Mouse (Mus musculus) ES-CJ7 (cell line): ENCODE data around the gene Slc22a20.

Experiments
- DNase-seq: peaks from one replicate; pipeline ENCODE4 v3.0.0; 2011; ENCODE audit warnings: low read depth, low spot score

Slc22a20 gene

DNA sequence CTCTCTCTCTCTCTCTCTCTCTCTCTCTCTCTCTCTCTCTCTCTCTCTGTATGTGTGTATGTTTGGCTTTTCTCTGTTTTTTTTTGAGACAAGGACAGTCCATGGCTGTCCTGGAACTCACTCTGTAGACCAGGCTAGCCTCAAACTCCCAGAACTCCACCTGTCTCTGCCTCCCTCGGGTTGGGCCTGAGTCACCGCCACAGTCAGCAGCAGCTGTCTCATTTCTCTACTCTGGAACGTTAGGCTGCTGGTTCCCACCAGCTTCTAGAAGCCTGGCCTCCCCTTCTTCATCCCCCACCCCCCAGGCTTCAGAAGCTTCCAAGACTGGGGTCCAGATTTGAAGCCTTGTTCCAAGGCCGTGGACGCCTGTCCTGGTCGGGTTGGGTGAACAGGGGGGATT, 3.6 kb upstream of the Slc22a20 start:
- no peak for DNase-seq

GRCm38 (mm10) chr19:5988815-5989452, 3.0 kb upstream of the Slc22a20 start:
- DNase-seq, result peak; percentile 46

GRCm38 (mm10) chr19:5988027-5988814, 2.3 kb upstream of the Slc22a20 start:
- no peak for DNase-seq

GRCm38 (mm10) chr19:5980477-5980876, 5.5 kb downstream of the Slc22a20 start:
- DNase-seq, result no peak

GRCm38 (mm10) chr19:5977717-5978116, 8.2 kb downstream of the Slc22a20 start:
- no peak for DNase-seq

GRCm38 (mm10) chr19:5975676-5976075, 10.3 kb downstream of the Slc22a20 start:
- DNase-seq, result no peak

DNA sequence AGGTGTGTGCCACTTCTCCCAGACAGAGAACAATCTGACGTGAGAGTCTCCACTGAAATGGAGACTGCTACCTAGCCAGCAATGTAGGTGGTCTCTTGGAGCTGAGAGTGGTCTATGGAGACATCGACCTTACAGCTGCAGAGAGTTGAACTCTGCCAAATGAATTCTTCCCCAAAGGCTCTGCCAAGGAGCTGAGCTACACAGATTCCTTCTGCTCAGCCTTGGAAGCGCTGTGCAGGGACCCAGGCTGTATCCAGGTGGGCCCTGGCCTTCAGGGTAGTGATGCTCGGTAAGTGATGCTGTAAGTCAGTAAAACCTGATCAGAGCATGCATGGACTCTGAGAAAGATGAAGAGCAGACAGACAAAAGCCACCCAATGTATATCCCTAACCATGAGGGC, 10.8 kb downstream of the Slc22a20 start:
- DNase-seq, result no peak

- no peak for DNase-seq
Measured at GRCm38 (mm10) chr19:5967664-5968063, 18.3 kb downstream of the Slc22a20 start.

- peak; percentile 43 for DNase-seq
Measured at GRCm38 (mm10) chr19:5966786-5967185, 19.2 kb downstream of the Slc22a20 start.

- DNase-seq, result no peak
Measured at GRCm38 (mm10) chr19:5965910-5966309, 20.0 kb downstream of the Slc22a20 start.

GRCm38 (mm10) chr19:5965280-5965679, 20.7 kb downstream of the Slc22a20 start:
- DNase-seq, result peak; percentile 83

DNA sequence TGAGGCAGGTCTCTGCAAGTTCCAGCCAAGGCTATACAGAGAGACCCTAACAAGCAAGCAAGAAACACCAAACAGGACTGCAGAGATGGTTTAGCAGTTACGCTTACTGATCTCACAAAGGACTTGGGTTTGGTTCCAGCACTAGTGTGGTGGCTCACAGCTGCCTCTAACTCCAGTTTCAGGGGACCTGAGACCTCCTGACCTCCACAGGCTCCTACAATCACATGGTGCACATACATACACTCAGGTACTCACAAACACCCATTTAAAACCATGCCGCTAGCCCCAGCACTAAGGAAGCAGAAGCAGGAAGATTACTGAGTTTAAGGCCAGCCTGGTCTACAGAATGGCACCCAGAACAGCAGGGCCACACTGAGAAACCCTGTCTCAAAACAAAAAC, 21.1 kb downstream of the Slc22a20 start:
- no peak for DNase-seq

GRCm38 (mm10) chr19:5963883-5964562, 21.9 kb downstream of the Slc22a20 start, which contains the start of gene Pola2:
TSS of gene Pola2 (minus strand) at chr19:5964202.
- peak; percentile 89 for DNase-seq

DNA sequence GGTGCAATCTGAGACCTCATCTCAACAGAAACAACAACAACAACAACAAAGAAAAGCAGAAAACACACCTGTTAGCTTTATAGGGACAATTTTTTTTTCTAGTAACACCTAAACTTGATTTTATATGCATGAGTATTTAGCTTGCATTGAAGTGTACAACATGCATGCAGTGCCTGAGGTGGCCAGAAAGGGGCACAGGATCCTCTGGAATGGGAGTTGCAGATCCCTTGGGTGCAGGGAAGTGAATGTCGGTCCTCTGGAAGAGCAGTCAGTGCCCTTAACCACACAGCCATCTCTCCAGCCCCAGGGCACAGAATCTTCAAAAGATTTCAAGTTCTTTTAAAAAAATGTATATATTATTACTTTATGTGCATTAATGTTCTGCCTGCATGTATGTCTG, 23.3 kb downstream of the Slc22a20 start:
- no peak for DNase-seq

DNA sequence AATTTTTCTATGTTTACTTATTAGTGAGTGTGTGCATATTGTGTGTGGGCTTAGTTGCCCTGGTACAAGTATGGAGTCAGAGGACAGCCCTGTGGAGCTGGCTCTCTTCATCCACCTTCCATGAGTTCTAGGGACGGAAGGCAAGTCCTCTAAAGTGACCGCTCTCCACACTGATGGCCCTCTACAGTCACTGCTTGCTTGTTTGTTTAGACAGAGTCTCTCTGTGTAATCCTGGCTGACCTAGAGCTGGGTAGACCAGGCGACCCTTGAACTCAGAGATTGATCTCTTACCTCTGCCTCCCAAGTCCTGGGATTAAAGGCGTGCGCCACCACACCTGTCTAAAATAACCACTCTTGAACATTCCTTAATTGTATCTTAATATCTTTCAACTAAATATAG, 28.6 kb downstream of the Slc22a20 start:
- DNase-seq, result no peak

- DNase-seq, result peak; percentile 85
Measured at GRCm38 (mm10) chr19:5956685-5957084, 29.3 kb downstream of the Slc22a20 start.

DNA sequence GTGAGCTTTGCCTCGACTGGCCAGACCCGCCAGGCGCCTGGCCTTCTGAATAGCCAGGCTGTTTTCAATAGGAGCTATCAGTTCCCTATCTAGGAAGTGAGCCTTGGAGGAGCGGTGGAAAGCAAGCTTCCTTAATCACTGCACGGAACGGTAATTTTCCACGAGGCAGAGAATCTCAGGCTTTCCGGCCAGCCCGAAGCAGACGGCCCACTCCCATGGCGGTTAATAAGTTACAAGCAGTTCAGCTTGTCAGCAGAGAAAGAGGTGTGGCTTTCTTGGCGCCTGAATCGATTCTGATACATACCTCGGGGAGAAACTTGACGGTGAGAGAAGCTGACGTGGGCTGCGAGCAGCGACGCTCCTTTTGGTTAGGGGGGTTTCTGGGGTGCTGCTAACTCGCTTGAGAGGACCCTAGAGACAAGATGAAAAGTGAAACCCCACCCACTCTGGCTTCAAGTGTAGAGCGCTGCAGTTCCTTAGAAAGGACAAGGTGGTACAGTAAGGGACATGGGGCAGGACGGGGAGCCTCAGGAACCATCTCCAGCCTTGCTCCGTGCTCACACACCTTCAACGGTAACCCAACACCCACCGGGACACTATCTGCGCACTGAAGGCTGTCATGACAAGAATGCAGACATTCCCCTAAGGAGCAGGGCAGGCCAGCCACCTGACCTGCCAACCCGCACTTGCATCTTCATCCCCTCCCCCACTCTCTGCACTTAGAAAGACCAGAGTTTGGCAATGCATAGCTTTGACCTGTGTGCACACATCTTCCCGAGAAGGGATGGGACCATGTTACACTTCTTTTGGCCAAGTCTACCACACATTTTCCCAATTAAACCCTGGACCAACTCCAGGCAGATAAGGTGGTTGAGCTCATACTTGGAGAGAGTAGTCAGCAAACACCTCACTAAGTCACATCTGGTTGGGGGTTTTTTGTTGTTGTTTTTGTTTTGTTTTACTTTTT, 30.0 kb downstream of the Slc22a20 start:
- DNase-seq, result no peak

DNA sequence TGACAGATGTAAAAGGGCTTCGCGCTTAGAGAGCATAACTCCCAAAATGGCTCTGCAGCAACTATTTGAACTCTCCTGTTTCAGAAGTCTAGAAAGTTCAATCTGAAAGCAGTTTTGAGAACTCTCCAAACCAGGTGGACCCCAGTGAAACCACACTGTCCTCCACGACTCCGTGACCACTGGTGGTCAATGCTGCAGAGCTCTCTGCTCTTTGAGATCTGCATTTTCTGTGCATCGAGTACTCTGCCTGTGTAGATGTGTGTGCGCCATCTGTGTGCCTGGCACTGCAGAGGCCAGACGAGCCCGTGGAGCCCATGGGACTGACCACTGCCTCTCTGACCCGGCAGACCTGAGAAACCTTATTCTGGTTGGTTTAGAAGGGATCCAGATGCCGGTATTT, 31.0 kb downstream of the Slc22a20 start:
- no peak for DNase-seq

- DNase-seq, result peak; percentile 45
Measured at GRCm38 (mm10) chr19:5954031-5954710, 31.8 kb downstream of the Slc22a20 start.

- DNase-seq, result no peak
Measured at GRCm38 (mm10) chr19:5953201-5953770, 32.7 kb downstream of the Slc22a20 start.
